Mouse (Mus musculus) forebrain, embryonic 12.5 days (tissue): ENCODE results near the gene Rsph10b. TPM values are rescaled to one million over a fixed set of nuclear protein-coding genes. Genes with fewer than 3 reads are reported as not detected.

Experiments used
- ATAC-seq: fragments of 200-750 bp; cut with Nextera tagmentation; 2 replicates; pipeline ENCODE4 v1.8.0; 2017; ENCODE audit warnings: moderate TSS enrichment; ENCODE audit not compliant: low FRiP score
- H3K27ac ChIP-seq: fragments of 300-500 bp; sonication (generic); 2 replicates; pipeline ENCODE4 v1.5.1; 2016; ENCODE audit warnings: mild to moderate bottlenecking
- H3K27me3 ChIP-seq: fragments of 300-500 bp; sonication (generic); 2 replicates; pipeline ENCODE4 v1.6.1; 2016; ENCODE audit warnings: mild to moderate bottlenecking
- H3K36me3 ChIP-seq: fragments of 300-500 bp; sonication (generic); replicated peaks from 2 replicates; pipeline ENCODE4 v1.6.1; 2016; ENCODE audit warnings: mild to moderate bottlenecking
- H3K4me1 ChIP-seq: fragments of 300-500 bp; sonication (generic); 2 replicates; pipeline ENCODE4 v1.6.1; 2016
- H3K4me2 ChIP-seq: fragments of 300-500 bp; sonication (generic); 2 replicates; pipeline ENCODE4 v1.6.1; 2016; ENCODE audit warnings: mild to moderate bottlenecking, moderate library complexity
- H3K4me3 ChIP-seq: fragments of 300-500 bp; sonication (generic); replicated peaks from 2 replicates; pipeline ENCODE4 v1.5.1; 2016; ENCODE audit warnings: mild to moderate bottlenecking
- H3K9ac ChIP-seq: fragments of 300-500 bp; sonication (generic); 2 replicates; pipeline ENCODE4 v1.6.1; 2016; ENCODE audit warnings: mild to moderate bottlenecking
- H3K9me3 ChIP-seq: fragments of 300-500 bp; sonication (generic); 2 replicates; pipeline ENCODE4 v1.6.1; 2016
- WGBS: fragments of 180-500 bp; shearing (Covaris S2); methylation state at CpG from one replicate; pipeline ENCODE4 v1.1.7; 2016; 5-methylcytosine and 5-hydroxymethylcytosine counted together
- polyA plus RNA-seq: library from polyadenylated mRNA; unstranded; fragments of >200 nt; fragmentation: Nextera tagmentation; extraction: Ambion mirVana; gene quantifications from 2 replicates; pipeline ENCODE4 v1.2.1, GENCODE M21; 2016

Gene Rsph10b
- polyA plus RNA-seq, 1 experiment from 2014 or later = 3.4 TPM

- Histone ChIP-seq H3K4me3 (no peak overlapping the region), H3K27me3 (no peaks in the 10 kb centered on the region), H3K4me2 (no peak overlapping the region), H3K9me3 (no peaks in the 10 kb centered on the region), H3K36me3 (peaks cover 14% of the 10 kb centered on the region), H3K9ac (no peak overlapping the region), H3K27ac (no peak overlapping the region), H3K4me1 (peaks cover 7% of the 10 kb centered on the region)
- 17% methylated on average over 9 of the region's 9 CpGs for WGBS
- no peak for ATAC-seq
These were observed 48.0 kb downstream of the Rsph10b start for GRCm38 (mm10) chr5:143980858-143981257.

- H3K4me3 ChIP-seq = no peak overlapping the region
- H3K27ac ChIP-seq = no peak overlapping the region
- H3K27me3 ChIP-seq = no peaks in the 10 kb centered on the region
- peaks cover 7% of the 10 kb centered on the region for H3K4me1 ChIP-seq
- 87% methylated on average over 2 of the region's 2 CpGs for WGBS
- no peak overlapping the region for H3K4me2 ChIP-seq
- no peak overlapping the region for H3K9ac ChIP-seq
- no peak for ATAC-seq
- peaks cover 29% of the 10 kb centered on the region for H3K36me3 ChIP-seq
- H3K9me3 ChIP-seq = no peaks in the 10 kb centered on the region
These were observed 49.5 kb downstream of the Rsph10b start for GRCm38 (mm10) chr5:143982361-143982760.

GRCm38 (mm10) chr5:143985381-143985780 lies 52.5 kb downstream of the Rsph10b start:
- ATAC-seq = no peak
- H3K4me2 ChIP-seq = no peak overlapping the region
- H3K9me3 ChIP-seq = no peaks in the 10 kb centered on the region
- no peaks in the 10 kb centered on the region for H3K27me3 ChIP-seq
- H3K27ac ChIP-seq = no peak overlapping the region
- peaks cover 59% of the 10 kb centered on the region for H3K36me3 ChIP-seq
- peaks cover 7% of the 10 kb centered on the region for H3K4me1 ChIP-seq
- WGBS = 94% methylated on average over 7 of the region's 7 CpGs
- H3K9ac ChIP-seq = no peak overlapping the region
- no peak overlapping the region for H3K4me3 ChIP-seq

GRCm38 (mm10) chr5:143987596-143987995 lies 54.8 kb downstream of the Rsph10b start:
- WGBS = 92% methylated on average over 3 of the region's 3 CpGs
- H3K27ac ChIP-seq = no peak overlapping the region
- H3K4me1 ChIP-seq = no peaks in the 10 kb centered on the region
- H3K36me3 ChIP-seq = peaks cover 81% of the 10 kb centered on the region
- no peak overlapping the region for H3K4me2 ChIP-seq
- no peak overlapping the region for H3K4me3 ChIP-seq
- ATAC-seq = no peak
- H3K9ac ChIP-seq = no peak overlapping the region
- H3K27me3 ChIP-seq = no peaks in the 10 kb centered on the region
- H3K9me3 ChIP-seq = no peaks in the 10 kb centered on the region

GRCm38 (mm10) chr5:143989046-143989445 lies 56.2 kb downstream of the Rsph10b start:
- Histone ChIP-seq H3K27me3 (no peaks in the 10 kb centered on the region), H3K4me1 (no peaks in the 10 kb centered on the region), H3K4me3 (no peak overlapping the region), H3K36me3 (peaks cover 90% of the 10 kb centered on the region), H3K9me3 (no peaks in the 10 kb centered on the region), H3K9ac (no peak overlapping the region), H3K27ac (no peak overlapping the region), H3K4me2 (no peak overlapping the region)
- no peak for ATAC-seq
- 83% methylated on average over 4 of the region's 4 CpGs for WGBS

GRCm38 (mm10) chr5:143990086-143990485 lies 57.3 kb downstream of the Rsph10b start:
- Histone ChIP-seq H3K27ac (no peak overlapping the region), H3K4me2 (no peak overlapping the region), H3K36me3 (peaks cover 91% of the 10 kb centered on the region), H3K9me3 (no peaks in the 10 kb centered on the region), H3K4me1 (no peaks in the 10 kb centered on the region), H3K27me3 (no peaks in the 10 kb centered on the region), H3K4me3 (no peak overlapping the region), H3K9ac (no peak overlapping the region)
- 96% methylated on average over 11 of the region's 11 CpGs for WGBS
- no peak for ATAC-seq

GRCm38 (mm10) chr5:143992661-143993060 lies 59.8 kb downstream of the Rsph10b start:
- no peak for ATAC-seq
- WGBS = 88% methylated on average over 10 of the region's 10 CpGs
- Histone ChIP-seq H3K4me3 (no peak overlapping the region), H3K9me3 (no peaks in the 10 kb centered on the region), H3K4me1 (no peaks in the 10 kb centered on the region), H3K9ac (no peak overlapping the region), H3K27me3 (no peaks in the 10 kb centered on the region), H3K4me2 (no peak overlapping the region), H3K36me3 (peaks cover 91% of the 10 kb centered on the region), H3K27ac (no peak overlapping the region)

- no peak for ATAC-seq
- no peak overlapping the region for H3K27ac ChIP-seq
- H3K27me3 ChIP-seq = no peaks in the 10 kb centered on the region
- no peaks in the 10 kb centered on the region for H3K4me1 ChIP-seq
- H3K9me3 ChIP-seq = no peaks in the 10 kb centered on the region
- no peak overlapping the region for H3K4me3 ChIP-seq
- H3K36me3 ChIP-seq = peaks cover 92% of the 10 kb centered on the region
- no peak overlapping the region for H3K4me2 ChIP-seq
- no peak overlapping the region for H3K9ac ChIP-seq
- 91% methylated on average over 8 of the region's 8 CpGs for WGBS
These were observed 60.4 kb downstream of the Rsph10b start for GRCm38 (mm10) chr5:143993260-143993659.

- WGBS = 91% methylated on average over 5 of the region's 5 CpGs
- Histone ChIP-seq H3K4me2 (no peak overlapping the region), H3K4me1 (no peaks in the 10 kb centered on the region), H3K27ac (no peak overlapping the region), H3K9me3 (no peaks in the 10 kb centered on the region), H3K27me3 (no peaks in the 10 kb centered on the region), H3K36me3 (peaks cover 92% of the 10 kb centered on the region), H3K4me3 (no peak overlapping the region), H3K9ac (no peak overlapping the region)
- ATAC-seq = no peak
These were observed 61.0 kb downstream of the Rsph10b start for GRCm38 (mm10) chr5:143993849-143994248.

GRCm38 (mm10) chr5:143994632-143995365 lies 62.0 kb downstream of the Rsph10b start:
- no peak for ATAC-seq
- H3K9ac ChIP-seq = no peak overlapping the region
- no peaks in the 10 kb centered on the region for H3K27me3 ChIP-seq
- peaks cover 92% of the 10 kb centered on the region for H3K36me3 ChIP-seq
- no peaks in the 10 kb centered on the region for H3K4me1 ChIP-seq
- no peak overlapping the region for H3K4me2 ChIP-seq
- no peak overlapping the region for H3K4me3 ChIP-seq
- peaks cover 4% of the 10 kb centered on the region; the same call in 1 of the 2 replicates for H3K9me3 ChIP-seq
- WGBS = 80% methylated on average over 11 of the region's 11 CpGs
- H3K27ac ChIP-seq = no peak overlapping the region

- Histone ChIP-seq H3K4me3 (no peak overlapping the region), H3K4me1 (no peaks in the 10 kb centered on the region), H3K27ac (no peak overlapping the region), H3K36me3 (peaks cover 89% of the 10 kb centered on the region), H3K9me3 (peaks cover 4% of the 10 kb centered on the region; the same call in 1 of the 2 replicates), H3K4me2 (no peak overlapping the region), H3K9ac (no peak overlapping the region), H3K27me3 (no peaks in the 10 kb centered on the region)
- WGBS = 84% methylated on average over 1 of the region's 1 CpGs
- ATAC-seq = no peak
These were observed 66.6 kb downstream of the Rsph10b start for GRCm38 (mm10) chr5:143999409-143999808.

GRCm38 (mm10) chr5:144002461-144003192 lies 69.8 kb downstream of the Rsph10b start:
- no peak overlapping the region for H3K4me2 ChIP-seq
- WGBS = 94% methylated on average over 15 of the region's 15 CpGs
- no peak overlapping the region for H3K9ac ChIP-seq
- ATAC-seq = no peak
- H3K4me1 ChIP-seq = no peaks in the 10 kb centered on the region
- H3K27me3 ChIP-seq = no peaks in the 10 kb centered on the region
- H3K9me3 ChIP-seq = peaks cover 4% of the 10 kb centered on the region; the same call in 1 of the 2 replicates
- H3K36me3 ChIP-seq = peaks cover 83% of the 10 kb centered on the region
- no peak overlapping the region for H3K4me3 ChIP-seq
- H3K27ac ChIP-seq = no peak overlapping the region
